Mouse (Mus musculus) neural tube, embryonic 14.5 days (tissue): Measurements from ENCODE around the gene Tubb1. TPM values are rescaled to one million over a fixed set of nuclear protein-coding genes. Genes with fewer than 3 reads are reported as not detected.

Experiments
- ATAC-seq: fragments of 200-750 bp; cut with Nextera tagmentation; 2 replicates; pipeline ENCODE4 v1.8.0; 2017; ENCODE audit warnings: low read depth, mild to moderate bottlenecking, moderate TSS enrichment, moderate library complexity
- H3K27ac ChIP-seq: fragments of 300-500 bp; sonication (generic); 2 replicates; pipeline ENCODE4 v1.5.1; 2014; ENCODE audit warnings: low read depth, mild to moderate bottlenecking, control low read depth, low read length, moderate library complexity, mixed read lengths
- H3K27me3 ChIP-seq: fragments of 300-500 bp; sonication (generic); 2 replicates; pipeline ENCODE4 v1.6.1; 2014; ENCODE audit warnings: low read length; ENCODE audit not compliant: control insufficient read depth, insufficient read depth
- H3K36me3 ChIP-seq: fragments of 300-500 bp; sonication (generic); 2 replicates; pipeline ENCODE4 v1.6.1; 2014; ENCODE audit warnings: low read length, mixed read lengths; ENCODE audit not compliant: control insufficient read depth, insufficient read depth
- H3K4me1 ChIP-seq: fragments of 300-500 bp; sonication (generic); 2 replicates; pipeline ENCODE4 v1.6.1; 2014; ENCODE audit warnings: low read length; ENCODE audit not compliant: control insufficient read depth, insufficient read depth
- H3K4me2 ChIP-seq: fragments of 300-500 bp; sonication (generic); 2 replicates; pipeline ENCODE4 v1.6.1; 2014; ENCODE audit warnings: mild to moderate bottlenecking, low read depth, low read length, control low read depth
- H3K4me3 ChIP-seq: fragments of 300-500 bp; sonication (generic); 2 replicates; pipeline ENCODE4 v1.5.1; 2014; ENCODE audit warnings: low read depth, low read length, control low read depth, mixed read lengths
- H3K9ac ChIP-seq: fragments of 300-500 bp; sonication (generic); replicated peaks from 2 replicates; pipeline ENCODE4 v1.6.1; 2014; ENCODE audit warnings: low read depth, mild to moderate bottlenecking, control low read depth, low read length, mixed read lengths
- H3K9me3 ChIP-seq: fragments of 300-500 bp; sonication (generic); 2 replicates; pipeline ENCODE4 v1.6.1; 2016; ENCODE audit warnings: low read length; ENCODE audit not compliant: control insufficient read depth
- WGBS: fragments of 180-500 bp; shearing (Covaris S2); extraction: QIAGEN DNeasy Blood & Tissue Kit; methylation state at CpG from one replicate; pipeline ENCODE4 v1.1.7; 2014; 5-methylcytosine and 5-hydroxymethylcytosine counted together
- polyA plus RNA-seq: library from polyadenylated mRNA; unstranded; fragments of >200 nt; fragmentation: Nextera tagmentation; extraction: Ambion mirVana; gene quantifications from 2 replicates; pipeline ENCODE4 v1.2.1, GENCODE M21; 2014

Gene Tubb1
- polyA plus RNA-seq, 1 experiment from 2014 or later: 0.19 TPM

DNA sequence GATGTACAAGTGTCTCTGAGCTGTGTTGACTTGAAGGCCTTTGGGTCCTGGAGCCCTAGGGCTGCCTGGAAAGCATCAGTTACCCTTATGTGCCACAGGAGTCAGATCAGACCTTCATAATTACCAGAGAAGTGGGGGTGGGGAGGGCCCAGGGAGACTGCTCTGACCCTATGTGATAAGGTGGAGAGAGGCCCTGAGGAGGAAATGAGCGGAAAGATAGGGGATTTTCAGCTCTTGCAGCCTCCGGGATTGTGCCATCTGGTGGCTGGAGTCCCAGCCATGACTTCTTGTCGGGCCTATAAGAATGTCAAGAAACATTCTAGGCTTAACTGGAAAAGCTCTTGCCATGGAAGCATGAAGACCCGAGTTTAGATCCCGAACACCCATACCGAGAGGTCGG is 3.2 kb downstream of the Tubb1 start:
- no peaks in the 10 kb centered on the region for H3K36me3 ChIP-seq
- H3K9ac ChIP-seq: no peak overlapping the region
- H3K9me3 ChIP-seq: no peaks in the 10 kb centered on the region
- no peak overlapping the region for H3K27ac ChIP-seq
- no peak for ATAC-seq
- H3K4me2 ChIP-seq: no peak overlapping the region
- no peaks in the 10 kb centered on the region for H3K4me1 ChIP-seq
- WGBS: 81% methylated on average over 7 of the region's 7 CpGs
- no peak overlapping the region for H3K4me3 ChIP-seq
- H3K27me3 ChIP-seq: no peaks in the 10 kb centered on the region

DNA sequence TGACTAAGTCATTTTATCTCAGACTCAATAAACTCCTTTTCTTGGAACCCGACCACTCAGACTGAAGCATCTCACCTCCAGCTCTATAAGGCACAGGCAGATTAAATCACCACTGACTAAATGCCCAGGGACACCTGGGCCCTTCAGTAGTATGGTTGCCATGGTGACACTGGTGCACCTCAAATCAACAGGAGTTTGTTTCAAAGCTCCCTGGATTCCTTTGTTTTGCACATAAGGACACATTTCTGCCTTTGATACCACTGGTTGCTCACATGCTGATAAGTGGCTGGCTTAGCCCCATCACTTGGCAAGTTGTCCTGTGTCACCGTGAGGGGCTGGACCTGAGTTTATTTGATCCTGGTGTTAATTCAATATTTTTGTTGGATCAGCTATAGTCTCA is 8.9 kb downstream of the Tubb1 start:
- Histone ChIP-seq H3K4me1 (peaks cover 7% of the 10 kb centered on the region), H3K27me3 (no peaks in the 10 kb centered on the region), H3K4me2 (no peak overlapping the region), H3K4me3 (no peak overlapping the region), H3K9ac (no peak overlapping the region), H3K27ac (no peak overlapping the region), H3K9me3 (no peaks in the 10 kb centered on the region), H3K36me3 (peaks cover 14% of the 10 kb centered on the region)
- WGBS: 65% methylated on average over 2 of the region's 2 CpGs
- no peak for ATAC-seq

DNA sequence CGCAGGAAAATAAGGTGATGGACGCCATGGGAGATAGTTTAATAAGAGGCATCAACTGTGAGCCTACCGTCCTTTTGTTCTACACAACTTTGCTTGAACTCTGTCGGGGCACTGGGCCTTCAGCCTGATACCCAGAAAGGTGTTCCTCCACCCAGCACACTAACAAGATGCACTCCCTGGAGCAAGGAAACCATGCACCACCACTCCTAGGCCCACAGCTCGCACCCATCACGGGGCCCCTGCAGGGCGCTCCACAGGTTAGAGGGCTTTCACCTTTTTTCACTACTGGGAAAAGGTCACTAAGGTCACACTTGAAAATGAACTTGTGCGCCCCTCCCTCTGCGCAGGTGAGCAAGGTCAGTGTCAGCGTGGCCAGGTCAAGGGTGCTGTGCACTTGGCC is 12.9 kb downstream of the Tubb1 start:
- Histone ChIP-seq H3K4me2 (peak overlapping the region; percentile 97), H3K4me3 (peak overlapping the region; percentile 92)
- peak; percentile 39; the same call in 1 of the 2 replicates for ATAC-seq

DNA sequence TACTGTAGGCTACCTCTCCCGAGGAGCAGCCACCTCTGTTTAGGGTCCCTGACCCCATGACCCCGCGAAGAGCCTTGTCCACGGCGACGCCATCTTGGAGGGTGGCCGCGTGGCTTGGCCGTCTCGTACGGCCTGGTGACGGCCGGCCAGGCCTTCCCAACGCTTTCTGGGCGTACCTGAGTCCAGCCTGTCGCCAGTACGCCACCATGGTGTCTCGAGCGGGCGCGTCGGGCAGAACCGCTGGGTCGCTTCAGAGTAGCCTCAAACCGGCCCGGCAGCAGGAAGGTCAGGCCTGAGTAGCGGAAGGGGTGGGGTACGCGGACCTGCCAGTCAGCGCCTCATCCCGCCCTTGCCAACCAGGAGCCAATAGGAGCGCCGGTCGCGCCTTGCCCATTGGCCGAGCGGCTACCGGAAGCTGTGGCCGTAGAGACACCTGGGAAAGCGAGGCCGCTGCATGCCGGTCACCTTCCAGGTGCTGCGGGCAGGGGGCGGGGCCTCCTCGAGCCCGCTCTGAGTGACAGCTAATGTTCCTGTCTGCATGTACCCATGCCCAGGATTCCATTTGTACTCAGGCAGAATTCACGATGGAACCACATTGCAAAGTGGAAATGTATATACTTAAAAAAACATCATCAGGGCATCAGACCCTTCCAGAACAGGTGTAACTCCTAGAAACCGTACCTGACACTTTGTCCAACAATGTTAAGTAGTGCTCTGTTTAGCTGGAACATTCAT is 13.5 kb downstream of the Tubb1 start, which contains the start of gene Atp5e:
TSS of gene Atp5e (minus strand) at position 317 of the 735 bp plus-strand sequence.
- H3K4me3 ChIP-seq: peak within 1 kb of the TSS; percentile 92
- no peaks in the 10 kb centered on the region for H3K27me3 ChIP-seq
- H3K9me3 ChIP-seq: no peaks in the 10 kb centered on the region
- peak; percentile 100 for ATAC-seq
- WGBS: 2% methylated on average over 47 of the region's 48 CpGs
- H3K36me3 ChIP-seq: peaks cover 25% of the 10 kb centered on the region
- peaks cover 7% of the 10 kb centered on the region for H3K4me1 ChIP-seq
- peak within 1 kb of the TSS; percentile 97 for H3K4me2 ChIP-seq
- peak within 1 kb of the TSS; percentile 89 for H3K9ac ChIP-seq
- H3K27ac ChIP-seq: peak within 1 kb of the TSS; percentile 69; the same call in 1 of the 2 replicates

More for the DNA sequence above, 12.9 kb downstream of the Tubb1 start:
- 38% methylated on average over 10 of the region's 10 CpGs for WGBS
- Histone ChIP-seq H3K27ac (peak overlapping the region; percentile 69; the same call in 1 of the 2 replicates), H3K9me3 (no peaks in the 10 kb centered on the region), H3K4me1 (peaks cover 7% of the 10 kb centered on the region), H3K9ac (peak overlapping the region; percentile 89), H3K36me3 (peaks cover 22% of the 10 kb centered on the region), H3K27me3 (no peaks in the 10 kb centered on the region)

DNA sequence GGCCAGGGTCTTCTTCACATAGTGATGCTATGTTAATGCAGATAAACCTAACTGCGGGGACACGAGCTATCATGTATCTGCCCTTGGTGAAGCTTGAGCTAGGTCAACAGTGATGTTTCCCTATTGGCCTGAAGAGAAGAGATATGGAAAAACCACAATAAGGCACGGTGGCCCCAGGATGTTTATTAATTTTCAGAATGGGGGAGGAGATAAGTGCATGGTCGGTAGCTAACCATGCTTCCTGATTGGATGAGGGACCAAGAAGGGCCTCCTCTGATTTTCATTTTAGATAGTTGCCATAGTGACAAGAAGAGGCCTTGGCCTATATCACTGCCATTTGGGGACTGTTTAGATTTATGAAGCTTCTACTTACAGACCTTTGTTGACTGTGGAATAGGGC is 19.8 kb downstream of the Tubb1 start:
- H3K36me3 ChIP-seq: peaks cover 7% of the 10 kb centered on the region; the same call in 1 of the 2 replicates
- no peaks in the 10 kb centered on the region for H3K27me3 ChIP-seq
- no peak overlapping the region for H3K9ac ChIP-seq
- H3K27ac ChIP-seq: no peak overlapping the region
- no peak overlapping the region for H3K4me2 ChIP-seq
- 89% methylated on average over 4 of the region's 4 CpGs for WGBS
- H3K4me1 ChIP-seq: no peaks in the 10 kb centered on the region
- H3K4me3 ChIP-seq: no peak overlapping the region
- no peaks in the 10 kb centered on the region for H3K9me3 ChIP-seq
- ATAC-seq: no peak

DNA sequence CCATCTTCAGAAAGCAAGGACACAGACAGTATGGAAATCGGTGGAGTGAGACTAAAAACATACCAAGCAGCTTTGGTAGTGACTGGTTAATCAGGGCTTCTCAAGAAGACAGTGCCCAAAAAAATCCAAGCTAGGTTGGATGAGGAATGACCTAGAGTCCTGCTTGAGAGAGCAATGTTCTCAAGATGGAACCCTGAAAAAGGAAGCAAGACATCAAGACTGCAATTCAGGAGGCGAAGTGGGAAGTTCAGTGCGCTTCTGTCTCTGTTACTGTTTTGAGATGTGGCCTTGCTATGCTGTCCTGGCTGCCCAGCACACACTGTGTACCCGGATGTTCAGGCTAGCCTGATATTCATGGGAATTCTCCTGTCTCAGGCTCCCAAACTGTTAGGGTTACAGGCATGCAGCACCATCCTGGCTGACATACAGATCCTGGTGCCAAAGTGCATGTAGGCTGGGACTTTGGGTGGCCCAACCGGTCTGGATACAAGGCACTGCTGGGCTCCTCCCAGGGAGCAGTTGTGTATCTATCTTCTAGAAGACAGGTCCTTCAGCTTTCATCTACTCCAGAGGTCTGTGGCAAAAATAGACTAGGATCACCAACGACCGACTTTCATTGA is 20.4 kb downstream of the Tubb1 start:
- no peak overlapping the region for H3K4me2 ChIP-seq
- ATAC-seq: no peak

DNA sequence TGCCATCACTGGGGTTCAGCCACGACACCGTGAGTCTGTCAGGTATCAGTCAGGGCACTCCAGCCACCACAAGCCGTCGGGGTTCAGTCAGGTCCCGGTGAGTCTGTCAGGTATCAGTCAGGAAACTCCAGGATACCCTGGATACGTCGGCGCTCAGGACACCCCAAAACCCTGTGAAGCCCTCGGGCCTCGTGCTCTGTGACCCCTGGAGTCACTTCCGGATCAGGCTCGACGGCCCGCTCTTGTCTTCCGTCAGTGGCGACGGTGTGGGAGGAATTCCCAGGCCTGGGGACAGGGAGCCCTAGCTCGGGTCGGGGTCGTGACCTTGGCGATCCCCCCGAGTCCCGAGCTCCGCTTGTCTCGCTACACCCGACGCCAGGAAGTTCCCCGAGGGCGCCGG is 21.9 kb downstream of the Tubb1 start:
- Histone ChIP-seq H3K4me2 (peak overlapping the region; percentile 68), H3K4me3 (peak overlapping the region; percentile 66), H3K27me3 (no peaks in the 10 kb centered on the region), H3K36me3 (peaks cover 4% of the 10 kb centered on the region; the same call in 1 of the 2 replicates), H3K27ac (no peak overlapping the region), H3K9ac (peak overlapping the region; percentile 62), H3K9me3 (no peaks in the 10 kb centered on the region), H3K4me1 (no peaks in the 10 kb centered on the region)
- WGBS: 8% methylated on average over 30 of the region's 30 CpGs
- ATAC-seq: peak; percentile 62; the same call in 1 of the 2 replicates

More for the DNA sequence above, 20.4 kb downstream of the Tubb1 start:
- Histone ChIP-seq H3K9me3 (no peaks in the 10 kb centered on the region), H3K27ac (no peak overlapping the region), H3K27me3 (no peaks in the 10 kb centered on the region), H3K9ac (no peak overlapping the region), H3K4me3 (no peak overlapping the region), H3K4me1 (no peaks in the 10 kb centered on the region), H3K36me3 (peaks cover 7% of the 10 kb centered on the region; the same call in 1 of the 2 replicates)
- WGBS: 93% methylated on average over 7 of the region's 7 CpGs

DNA sequence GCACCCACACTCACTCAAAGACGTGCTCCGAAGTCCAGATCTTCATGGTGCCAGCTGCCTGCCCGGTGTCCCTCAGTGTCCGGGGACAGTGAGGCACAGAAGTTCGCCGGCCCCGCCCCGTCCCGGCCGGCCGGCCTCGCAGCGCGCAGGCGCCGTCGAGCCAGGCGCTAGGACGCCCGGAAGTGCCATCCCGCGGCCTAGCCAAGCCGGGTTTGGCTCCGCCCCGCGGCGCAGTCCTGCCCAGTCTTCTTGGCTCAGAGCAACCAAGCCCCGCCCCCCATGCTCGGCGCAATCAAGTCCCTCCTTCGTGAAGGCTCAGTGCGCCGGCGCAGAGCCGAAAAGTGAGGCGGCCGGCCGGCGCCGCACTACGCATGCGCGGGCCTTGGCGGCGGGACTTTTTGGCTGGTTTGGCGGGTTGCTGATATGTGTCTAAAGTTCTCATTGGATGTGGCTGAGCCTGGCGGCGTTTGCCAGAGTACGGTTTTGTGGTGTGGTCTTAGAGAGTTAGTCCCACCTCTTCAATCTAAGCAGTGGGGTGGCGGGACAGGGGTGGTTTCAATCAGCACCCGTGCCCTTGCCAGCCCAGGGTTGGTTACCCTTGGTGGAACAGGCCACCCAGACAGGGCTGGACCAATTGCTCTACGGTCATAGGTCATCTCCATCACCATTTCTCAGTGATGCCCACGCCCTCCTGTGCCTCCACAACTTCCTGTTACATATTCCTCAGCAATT is 22.5 kb downstream of the Tubb1 start, which contains the start of gene Prelid3b:
TSS of gene Prelid3b (minus strand) at position 264 of the 732 bp plus-strand sequence.
- Histone ChIP-seq H3K9ac (peak within 1 kb of the TSS; percentile 62), H3K36me3 (0 out of 2 replicates have a peak, but pooled peaks cover 3% of the 10 kb centered on the region), H3K4me3 (peak within 1 kb of the TSS; percentile 66), H3K4me2 (peak within 1 kb of the TSS; percentile 68), H3K27ac (no peak within 1 kb of the TSS), H3K4me1 (no peaks in the 10 kb centered on the region), H3K27me3 (no peaks in the 10 kb centered on the region), H3K9me3 (no peaks in the 10 kb centered on the region)
- ATAC-seq: peak; percentile 98
- under 1% methylated on average over 53 of the region's 53 CpGs for WGBS
